Mouse (Mus musculus) erythroblast, embryonic 14.5 days (primary cell): ENCODE measurements around the gene Wbp2nl.

Experiments
- GATA1 ChIP-seq: IDR thresholded peaks from 2 replicates; pipeline ENCODE4 v1.6.1; 2012; ENCODE audit warnings: low read length, inconsistent platforms, mixed read lengths
- TAL1 ChIP-seq: IDR thresholded peaks from 3 replicates; pipeline ENCODE4 v1.6.1; 2012; ENCODE audit warnings: low read length, inconsistent platforms, mixed read lengths

GRCm38 (mm10) chr15:82339150-82339549 lies 40.4 kb downstream of the Wbp2nl start:
- TF ChIP-seq GATA1, result no peak
- no peak for TF ChIP-seq TAL1
